ENCODE assay signal across 9 mouse cellular contexts in genomic region chr10:11449556-11450305, GRCm38 (mm10).
A peak's percentile ranks its signal among the peaks of the same experiment; 100 is the strongest.
DNase-seq lines count a peak whose midpoint lies in the region; ATAC-seq lines count a peak whose summit lies in the region.
"Had no signal": no experiment of that assay in that cellular context is flagged by ENCODE, and none has a peak within 500 bp of the region (broad histone marks: within the 10 kb centered on the region; RNA-seq: fewer than 3 reads in every experiment).

No protein-coding gene starts in this region.

- no peaks in the 10 kb centered on the region for H3K36me3 ChIP-seq in forebrain, embryonic 16.5 days (ENCODE audit: control insufficient read depth, insufficient read depth)
- H3K36me3 ChIP-seq in hindbrain, embryonic 10.5 days = no peaks in the 10 kb centered on the region
- no peaks in the 10 kb centered on the region for H3K36me3 ChIP-seq in lung, embryonic 16.5 days (ENCODE audit: control insufficient read depth, insufficient read depth, low read length)

- ATAC-seq in forebrain, embryonic 16.5 days = peak; percentile 95
- ATAC-seq in lung, embryonic 16.5 days (ENCODE audit: low read depth) = peak; percentile 67

- peaks cover 12% of the 10 kb centered on the region for H3K4me1 ChIP-seq in forebrain, embryonic 16.5 days (replicated peaks; ENCODE audit: control insufficient read depth, insufficient read depth, low read length)
- no peaks in the 10 kb centered on the region for H3K4me1 ChIP-seq in hindbrain, embryonic 10.5 days (replicated peaks)
- no peaks in the 10 kb centered on the region for H3K4me1 ChIP-seq in lung, embryonic 16.5 days (replicated peaks; ENCODE audit: control insufficient read depth, insufficient read depth, low read length)

- peak overlapping the region; percentile 19 for H3K4me3 ChIP-seq in forebrain, embryonic 16.5 days (replicated peaks; ENCODE audit: low read length)
- H3K4me3 ChIP-seq in hindbrain, embryonic 10.5 days = no peak overlapping the region
- no peak overlapping the region for H3K4me3 ChIP-seq in lung, embryonic 16.5 days (ENCODE audit: low read length)
- H3K4me3 ChIP-seq: megakaryocyte, embryonic 14.5 days had no signal

- 31% methylated on average over 23 of the region's 23 CpGs for WGBS in forebrain, embryonic 16.5 days
- WGBS in hindbrain, embryonic 10.5 days = 36% methylated on average over 23 of the region's 23 CpGs
- 30% methylated on average over 23 of the region's 23 CpGs for WGBS in lung, embryonic 16.5 days

- H3K4me2 ChIP-seq in forebrain, embryonic 16.5 days (ENCODE audit: low read length) = peak overlapping the region; percentile 41
- peak overlapping the region; percentile 23; the same call in 1 of the 2 replicates for H3K4me2 ChIP-seq in lung, embryonic 16.5 days (ENCODE audit: low read depth, low read length)

- H3K9ac ChIP-seq in forebrain, embryonic 16.5 days (replicated peaks; ENCODE audit: low read depth, low read length) = peak overlapping the region; percentile 19; the same call in 1 of the 2 replicates
- no peak overlapping the region for H3K9ac ChIP-seq in lung, embryonic 16.5 days (ENCODE audit: low read length)

- peak; percentile 89 for DNase-seq in MN1 (ENCODE audit: low spot score)
- DNase-seq in cerebellum, adult 11-12 months = peak; percentile 68
- DNase-seq in hindbrain, embryonic 10.5 days (ENCODE audit: low spot score) = peak; percentile 76
- peak; percentile 44 for DNase-seq in layer of hippocampus, adult 9-10 months (ENCODE audit: low spot score)
- DNase-seq in retina, embryonic 14.5 days (ENCODE audit: low spot score) = peak; percentile 94
- DNase-seq in urinary bladder, adult 2 months (ENCODE audit: low spot score) = peak; percentile 29

- H3K9me3 ChIP-seq in forebrain, embryonic 16.5 days (ENCODE audit: control insufficient read depth, low read length) = no peaks in the 10 kb centered on the region
- no peaks in the 10 kb centered on the region for H3K9me3 ChIP-seq in hindbrain, embryonic 10.5 days
- H3K9me3 ChIP-seq in lung, embryonic 16.5 days (ENCODE audit: control insufficient read depth, low read length) = no peaks in the 10 kb centered on the region
- H3K9me3 ChIP-seq: megakaryocyte, embryonic 14.5 days had no signal

- H3K27ac ChIP-seq in forebrain, embryonic 16.5 days (ENCODE audit: low read length) = no peak overlapping the region
- H3K27ac ChIP-seq in hindbrain, embryonic 10.5 days = no peak overlapping the region
- no peak overlapping the region for H3K27ac ChIP-seq in lung, embryonic 16.5 days (ENCODE audit: low read length)

- H3K27me3 ChIP-seq in forebrain, embryonic 16.5 days (replicated peaks; ENCODE audit: control insufficient read depth, insufficient read depth, low read length) = no peaks in the 10 kb centered on the region
- no peaks in the 10 kb centered on the region for H3K27me3 ChIP-seq in hindbrain, embryonic 10.5 days (ENCODE audit: insufficient read depth, poor library complexity, severe bottlenecking)
- H3K27me3 ChIP-seq in lung, embryonic 16.5 days (ENCODE audit: control insufficient read depth, insufficient read depth, low read depth, low read length) = no peaks in the 10 kb centered on the region
- H3K27me3 ChIP-seq: megakaryocyte, embryonic 14.5 days had no signal

Comparison
In these comparisons a context has a peak if more than half of its experiments do, and no peak if none do; other contexts are left out.
1. DNase-seq: peak in every context shown above with its lines; median percentile 94 in retina, embryonic 14.5 days; 89 in MN1; 76 in hindbrain, embryonic 10.5 days; 68 in cerebellum, adult 11-12 months; 44 in layer of hippocampus, adult 9-10 months; 29 in urinary bladder, adult 2 months.